Mouse (Mus musculus): Measurements from ENCODE around the gene Gse1. TPM values are rescaled to one million over a fixed set of nuclear protein-coding genes. Genes with fewer than 3 reads are reported as not detected.
"Not testable (repeated sequence)": the region's sequence is repeated elsewhere in the genome, so short reads cannot be mapped to it uniquely, and the experiment has no call there.

Gene Gse1
- polyA plus RNA-seq, 1 experiment, result 57.1 TPM

GRCm38 (mm10) chr8:120317118-120317824, 89.0 kb downstream of the Gse1 start:
- DNase-seq (ENCODE audit: extremely low spot score in 1 of 2, low spot score in 1 of 2), result peak in 1 of 2 experiments; percentile 59

- DNase-seq (ENCODE audit: extremely low spot score in 1 of 2, low spot score in 1 of 2), result no peak
Observed at GRCm38 (mm10) chr8:120318476-120318991, 90.3 kb downstream of the Gse1 start.

GRCm38 (mm10) chr8:120319449-120319848, 91.2 kb downstream of the Gse1 start:
- peak in 1 of 2 experiments; percentile 84 for DNase-seq (ENCODE audit: extremely low spot score in 1 of 2, low spot score in 1 of 2)

GRCm38 (mm10) chr8:120320146-120320545, 91.9 kb downstream of the Gse1 start:
- DNase-seq (ENCODE audit: extremely low spot score in 1 of 2, low spot score in 1 of 2), result no peak

GRCm38 (mm10) chr8:120321724-120322123, 93.5 kb downstream of the Gse1 start:
- no peak for DNase-seq (ENCODE audit: extremely low spot score in 1 of 2, low spot score in 1 of 2)

GRCm38 (mm10) chr8:120322956-120323448, 94.7 kb downstream of the Gse1 start:
- DNase-seq (ENCODE audit: extremely low spot score in 1 of 2, low spot score in 1 of 2), result peak; percentile 62 to 66

GRCm38 (mm10) chr8:120324555-120324954, 96.3 kb downstream of the Gse1 start:
- no peak for DNase-seq (ENCODE audit: extremely low spot score in 1 of 2, low spot score in 1 of 2)

- DNase-seq (ENCODE audit: extremely low spot score in 1 of 2, low spot score in 1 of 2), result no peak
Observed at GRCm38 (mm10) chr8:120325172-120325767, 97.0 kb downstream of the Gse1 start.

GRCm38 (mm10) chr8:120327131-120327554, 98.9 kb downstream of the Gse1 start:
- no peak for DNase-seq (ENCODE audit: extremely low spot score in 1 of 2, low spot score in 1 of 2)

GRCm38 (mm10) chr8:120328361-120329022, 100.2 kb downstream of the Gse1 start:
- DNase-seq (ENCODE audit: extremely low spot score in 1 of 2, low spot score in 1 of 2), result no peak

- peak; percentile 55 to 60 for DNase-seq (ENCODE audit: extremely low spot score in 1 of 2, low spot score in 1 of 2)
Observed at GRCm38 (mm10) chr8:120329030-120329748, 100.9 kb downstream of the Gse1 start.

- no peak for DNase-seq (ENCODE audit: extremely low spot score in 1 of 2, low spot score in 1 of 2)
Observed at GRCm38 (mm10) chr8:120331027-120331426, 102.8 kb downstream of the Gse1 start.

GRCm38 (mm10) chr8:120332379-120333229, 104.3 kb downstream of the Gse1 start:
- no peak for DNase-seq (ENCODE audit: extremely low spot score in 1 of 2, low spot score in 1 of 2)

GRCm38 (mm10) chr8:120333681-120334080, 105.4 kb downstream of the Gse1 start:
- DNase-seq (ENCODE audit: extremely low spot score in 1 of 2, low spot score in 1 of 2), result no peak

GRCm38 (mm10) chr8:120334261-120334660, 106.0 kb downstream of the Gse1 start:
- DNase-seq (ENCODE audit: extremely low spot score in 1 of 2, low spot score in 1 of 2), result not testable (repeated sequence)

- peak in 1 of 2 experiments; percentile 63 for DNase-seq (ENCODE audit: extremely low spot score in 1 of 2, low spot score in 1 of 2)
Observed at GRCm38 (mm10) chr8:120334878-120335261, 106.6 kb downstream of the Gse1 start.

GRCm38 (mm10) chr8:120335262-120336086, 107.2 kb downstream of the Gse1 start:
- DNase-seq (ENCODE audit: extremely low spot score in 1 of 2, low spot score in 1 of 2), result no peak

- no peak for DNase-seq (ENCODE audit: extremely low spot score in 1 of 2, low spot score in 1 of 2)
Observed at GRCm38 (mm10) chr8:120336087-120336380, 107.8 kb downstream of the Gse1 start.

All from frontal cortex, adult 2 months (tissue).